Mouse (Mus musculus) urinary bladder, postnatal 36 days (tissue): ENCODE data around the gene Sowahb.

ENCODE experiments used
- DNase-seq, 2 experiments: peaks; one replicate each; pipeline ENCODE4 v3.0.0; 2022; ENCODE audit warnings: low spot score in 2 of 2, mixed read lengths in 1 of 2

Gene Sowahb

GRCm38 (mm10) chr5:93002615-93003014, 42.2 kb downstream of the Sowahb start:
- DNase-seq, result no peak

DNA sequence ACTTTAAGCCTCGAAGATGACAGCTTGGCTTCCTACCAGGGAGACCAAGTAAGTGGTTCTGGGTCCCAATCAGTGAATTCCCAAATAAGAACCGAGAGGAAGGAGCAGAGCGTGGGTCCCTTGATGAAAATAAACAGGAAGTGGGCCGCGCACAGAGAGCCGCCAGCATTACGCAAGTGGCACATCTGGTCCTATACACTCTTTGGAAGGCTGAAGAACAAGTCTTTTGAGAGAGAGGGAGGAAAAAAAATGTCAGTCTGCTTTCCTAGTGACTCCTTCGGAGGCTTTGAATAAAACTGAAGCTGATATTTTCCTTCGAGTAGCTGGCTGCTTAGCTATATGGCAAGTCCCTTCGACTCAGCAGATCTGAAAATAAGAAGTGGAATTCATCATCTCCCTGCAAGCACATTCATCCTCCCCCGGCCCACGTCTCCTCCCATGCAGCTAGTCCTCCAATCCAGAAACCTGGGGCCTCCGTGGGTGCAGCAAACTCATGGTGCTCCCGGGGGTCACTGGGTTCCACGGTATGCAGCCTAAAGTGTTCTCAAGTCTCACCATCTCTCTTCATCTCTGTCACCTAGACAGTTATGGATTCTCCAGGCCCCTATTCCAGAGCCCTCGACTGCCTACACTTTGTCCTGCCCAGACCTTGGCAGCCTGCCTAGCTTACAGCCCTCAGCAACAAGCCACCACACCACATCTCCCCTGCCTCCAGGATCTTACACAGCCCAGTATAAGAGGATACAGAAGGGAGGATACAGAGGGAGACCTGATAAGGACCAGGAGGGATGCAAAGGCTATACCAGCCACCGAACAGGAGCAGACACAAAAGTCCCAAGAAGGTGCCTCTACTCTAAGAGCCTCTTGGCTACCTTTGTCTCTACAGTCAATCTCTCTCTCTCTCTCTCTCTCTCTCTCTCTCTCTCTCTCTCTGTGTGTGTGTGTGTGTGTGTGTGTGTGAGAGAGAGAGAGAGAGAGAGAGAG, 43.8 kb downstream of the Sowahb start:
- DNase-seq, result no peak

- no peak for DNase-seq
Measured at GRCm38 (mm10) chr5:93000060-93000459, 44.8 kb downstream of the Sowahb start.

DNA sequence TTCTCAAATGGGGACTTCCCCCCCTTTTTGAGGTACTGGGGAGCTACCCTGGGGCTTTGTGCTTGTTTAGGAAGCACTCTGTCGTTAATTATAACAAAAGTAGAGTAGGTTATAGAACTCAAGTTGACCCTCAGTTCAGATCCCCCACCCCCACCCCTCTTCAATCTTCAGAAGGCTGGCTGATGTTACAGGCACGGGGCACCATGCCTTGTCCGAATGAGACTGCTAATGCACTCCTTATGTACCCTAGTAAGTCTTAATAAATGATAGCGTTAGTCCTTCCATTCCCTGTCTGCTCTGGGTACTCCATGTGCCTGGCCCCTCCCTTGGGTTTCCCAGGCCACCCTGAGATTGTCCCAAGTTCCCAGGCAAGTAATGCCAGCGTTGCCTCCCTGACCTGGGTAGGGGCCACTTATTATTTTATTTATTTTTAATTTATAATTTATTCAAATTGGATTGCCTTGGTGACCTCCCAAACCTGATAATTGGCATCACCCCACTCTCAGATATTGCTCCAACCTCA, 46.3 kb downstream of the Sowahb start:
- no peak for DNase-seq

DNA sequence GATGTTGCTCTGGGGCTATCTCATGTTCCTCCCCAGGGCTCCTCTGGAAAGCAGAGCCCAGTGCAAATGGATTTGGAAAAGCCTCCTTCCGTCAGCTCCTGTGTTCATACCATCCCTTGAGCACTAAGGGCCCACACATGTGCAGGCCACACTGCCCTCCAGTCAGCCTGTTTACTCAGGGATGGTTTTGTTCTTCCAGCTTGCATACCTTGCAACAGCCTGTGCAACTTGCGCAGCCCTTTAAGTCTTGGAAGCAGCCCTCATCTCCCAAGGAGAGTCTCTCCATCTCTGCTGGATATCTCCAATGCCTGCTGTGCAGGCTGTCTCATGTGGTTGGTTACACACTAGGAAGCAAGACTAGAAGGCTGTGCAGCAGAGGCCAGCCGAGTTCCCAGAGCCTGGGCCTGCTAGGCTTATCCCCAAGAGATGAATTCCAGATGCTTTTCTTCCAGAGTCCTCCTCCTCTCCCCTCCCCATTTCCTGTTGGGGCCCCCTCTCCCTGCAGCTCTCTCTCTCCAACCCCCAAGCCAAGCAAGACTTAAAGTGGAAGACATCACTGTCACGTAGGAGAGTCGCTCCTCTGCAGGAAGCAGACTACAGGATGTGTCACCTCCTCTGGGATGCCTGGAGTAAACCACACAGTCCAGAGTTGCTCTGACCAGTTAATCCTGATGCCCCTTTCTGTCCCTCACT, 47.2 kb downstream of the Sowahb start:
- DNase-seq, result no peak

GRCm38 (mm10) chr5:92994861-92995260, 50.0 kb downstream of the Sowahb start:
- DNase-seq, result no peak

DNA sequence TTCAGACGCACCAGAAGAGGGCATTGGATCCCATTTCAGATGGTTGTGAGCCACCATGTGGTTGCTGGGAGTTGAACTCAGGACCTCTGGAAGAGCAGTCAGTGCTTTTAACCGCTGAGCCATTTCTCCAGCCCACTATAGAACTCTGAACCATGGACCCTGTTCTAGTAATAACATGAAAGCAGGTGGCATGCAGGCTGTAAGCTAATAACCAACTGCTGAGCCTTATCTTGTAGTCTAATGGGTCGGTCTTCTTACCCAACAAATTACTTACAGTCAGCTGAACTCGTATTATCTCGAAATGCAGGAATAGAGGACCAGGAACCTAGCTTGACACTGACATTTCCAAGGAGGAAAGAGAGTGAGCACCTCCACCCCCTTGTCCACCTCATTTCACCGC, 50.5 kb downstream of the Sowahb start:
- no peak for DNase-seq

DNA sequence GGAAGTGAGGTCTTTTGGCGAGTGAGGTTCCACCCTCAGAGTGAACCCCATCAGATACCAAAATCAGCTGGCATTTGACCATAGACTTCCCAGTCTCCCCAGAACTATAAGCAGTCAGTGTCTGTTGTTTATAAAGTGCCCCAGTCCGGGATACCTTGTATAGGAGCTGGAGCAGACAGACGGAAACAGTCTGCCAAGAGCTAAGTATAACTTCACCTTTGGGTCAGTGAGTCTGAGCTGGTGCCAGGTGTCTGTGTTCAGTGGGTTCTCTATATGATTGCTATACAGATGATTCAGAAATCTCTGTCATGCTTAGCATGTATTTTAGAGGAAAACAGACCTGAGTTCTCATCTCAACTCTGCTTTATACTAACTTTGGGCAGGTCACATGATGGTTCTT, 52.7 kb downstream of the Sowahb start:
- DNase-seq, result no peak
